Mouse (Mus musculus) limb, embryonic 12.5 days (tissue): ENCODE data around the gene Slc36a4. TPM values are rescaled to one million over a fixed set of nuclear protein-coding genes. Genes with fewer than 3 reads are reported as not detected.

Experiments used
- ATAC-seq: fragments of 200-750 bp; cut with Nextera tagmentation; 2 replicates; pipeline ENCODE4 v1.8.0; 2017; ENCODE audit warnings: low read depth, moderate TSS enrichment; ENCODE audit not compliant: insufficient number of reproducible peaks, insufficient read depth, low FRiP score, low TSS enrichment
- H3K27ac ChIP-seq: fragments of 300-500 bp; sonication (generic); 2 replicates; pipeline ENCODE4 v1.5.1; 2016; ENCODE audit warnings: mild to moderate bottlenecking, moderate library complexity
- H3K27me3 ChIP-seq: fragments of 300-500 bp; sonication (generic); 2 replicates; pipeline ENCODE4 v1.6.1; 2016; ENCODE audit warnings: mild to moderate bottlenecking, moderate library complexity
- H3K36me3 ChIP-seq: fragments of 300-500 bp; sonication (generic); 2 replicates; pipeline ENCODE4 v1.6.1; 2016; ENCODE audit warnings: mild to moderate bottlenecking, moderate library complexity
- H3K4me1 ChIP-seq: fragments of 300-500 bp; sonication (generic); replicated peaks from 2 replicates; pipeline ENCODE4 v1.6.1; 2016
- H3K4me2 ChIP-seq: fragments of 300-500 bp; sonication (generic); 2 replicates; pipeline ENCODE4 v1.6.1; 2016; ENCODE audit warnings: mild to moderate bottlenecking, moderate library complexity
- H3K4me3 ChIP-seq: fragments of 300-500 bp; sonication (generic); replicated peaks from 2 replicates; pipeline ENCODE4 v1.5.1; 2016; ENCODE audit warnings: mild to moderate bottlenecking
- H3K9ac ChIP-seq: fragments of 300-500 bp; sonication (generic); replicated peaks from 2 replicates; pipeline ENCODE4 v1.6.1; 2016; ENCODE audit warnings: mild to moderate bottlenecking, moderate library complexity
- H3K9me3 ChIP-seq: fragments of 300-500 bp; sonication (generic); 2 replicates; pipeline ENCODE4 v1.6.1; 2016; ENCODE audit warnings: mild to moderate bottlenecking, moderate library complexity
- WGBS: fragments of 180-500 bp; shearing (Covaris S2); methylation state at CpG from one replicate; pipeline ENCODE4 v1.1.7; 2016; 5-methylcytosine and 5-hydroxymethylcytosine counted together
- polyA plus RNA-seq: library from polyadenylated mRNA; unstranded; fragments of >200 nt; fragmentation: Nextera tagmentation; extraction: Ambion mirVana; gene quantifications from 2 replicates; pipeline ENCODE4 v1.2.1, GENCODE M21; 2016

Slc36a4 gene
- 24.6 and 25.4 TPM in 2 replicates for polyA plus RNA-seq

DNA sequence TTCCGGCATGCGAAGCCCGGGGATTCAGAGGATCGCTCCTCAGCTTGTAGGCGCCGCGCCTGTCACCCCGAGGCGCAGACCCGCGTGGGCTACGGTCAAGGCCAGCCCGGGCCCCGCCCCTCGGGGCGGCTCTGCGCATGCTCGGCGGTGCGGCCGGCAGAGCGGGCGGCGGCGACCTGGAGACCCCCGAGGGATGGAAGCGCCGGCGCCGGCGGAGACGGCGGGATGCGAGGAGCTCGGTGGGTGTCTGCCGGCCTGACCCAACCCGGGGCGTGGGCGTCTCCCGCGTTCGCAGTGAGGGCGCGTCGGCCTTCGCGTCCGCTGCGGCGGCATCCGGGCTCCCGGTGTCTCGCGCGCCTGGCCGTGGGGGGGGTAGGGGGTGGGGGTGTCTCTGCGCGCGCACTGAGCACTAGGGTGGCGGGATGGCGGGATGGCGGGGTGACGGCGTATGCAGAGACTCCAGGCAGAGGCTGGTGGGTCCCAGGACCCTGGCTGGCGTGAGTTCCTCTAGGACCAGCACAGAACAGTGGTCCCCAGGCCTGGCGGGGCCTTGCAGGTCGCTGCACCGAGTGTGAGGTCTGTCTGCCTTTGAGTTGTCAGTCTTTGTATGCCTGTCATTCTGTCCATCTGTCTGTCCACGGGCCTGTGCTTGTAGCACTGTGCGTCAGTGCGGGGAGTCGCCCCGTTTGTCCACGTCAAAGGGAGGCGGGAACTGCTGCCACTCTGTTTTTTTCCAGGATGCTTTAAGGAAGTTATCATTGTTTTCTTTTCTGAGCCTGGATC lies at the start of gene Slc36a4:
Gene Slc36a4, plus strand, starts transcription at position 140 of the 783 bp plus-strand sequence.
- Histone ChIP-seq H3K9me3 (no peaks in the 10 kb centered on the region), H3K36me3 (no peaks in the 10 kb centered on the region), H3K4me2 (peak within 1 kb of the TSS; percentile 74), H3K9ac (peak within 1 kb of the TSS; percentile 89), H3K4me1 (peaks cover 27% of the 10 kb centered on the region), H3K27ac (peak within 1 kb of the TSS; percentile 84), H3K4me3 (peak within 1 kb of the TSS; percentile 76), H3K27me3 (no peaks in the 10 kb centered on the region)
- WGBS: under 1% methylated on average over 73 of the region's 75 CpGs
- peak; percentile 85 for ATAC-seq

DNA sequence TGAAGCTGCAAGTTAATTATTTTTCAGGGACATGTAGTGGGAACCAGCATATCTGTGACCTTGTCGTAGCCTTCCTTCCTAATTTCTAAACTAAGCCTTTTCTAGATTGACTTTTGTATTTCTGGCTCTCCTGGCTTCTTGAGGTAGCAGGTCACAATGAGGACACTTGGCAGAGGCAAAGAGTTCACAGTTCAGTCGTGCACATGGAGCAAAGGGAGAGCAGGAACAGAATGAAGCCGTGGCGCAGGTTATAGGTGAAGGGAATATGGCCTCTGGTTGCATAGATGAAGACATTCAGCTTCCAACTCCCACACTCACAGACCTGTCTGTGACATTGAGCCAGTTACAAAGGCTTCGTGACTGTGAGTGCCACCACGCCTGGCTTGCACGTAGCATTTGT lies 44.9 kb upstream of the Slc36a4 start:
- Histone ChIP-seq H3K36me3 (no peaks in the 10 kb centered on the region), H3K9ac (no peak overlapping the region), H3K27me3 (no peaks in the 10 kb centered on the region), H3K9me3 (no peaks in the 10 kb centered on the region), H3K27ac (no peak overlapping the region), H3K4me3 (no peak overlapping the region), H3K4me1 (no peaks in the 10 kb centered on the region), H3K4me2 (no peak overlapping the region)
- no peak for ATAC-seq
- WGBS: 85% methylated on average over 7 of the region's 7 CpGs

DNA sequence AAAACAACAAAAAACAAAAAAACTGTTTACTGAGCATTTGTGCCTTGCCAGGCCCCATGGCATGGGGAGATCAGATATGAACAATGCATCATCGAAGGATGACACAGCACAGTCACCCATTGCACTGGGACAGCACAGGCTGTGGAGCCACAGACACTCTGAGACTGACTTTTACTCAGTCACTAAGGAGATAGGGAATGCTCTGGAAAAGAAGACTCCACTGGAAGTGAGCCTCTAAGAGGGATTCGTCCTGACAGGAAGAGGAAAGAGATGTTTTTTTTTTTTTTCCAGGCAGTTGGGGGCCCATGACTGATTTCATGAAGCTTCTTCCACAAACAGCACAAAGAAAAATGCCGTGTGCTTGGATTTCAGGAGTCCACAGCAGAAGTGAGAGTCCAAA lies 40.1 kb upstream of the Slc36a4 start:
- Histone ChIP-seq H3K27me3 (no peaks in the 10 kb centered on the region), H3K4me1 (peaks cover 6% of the 10 kb centered on the region), H3K36me3 (no peaks in the 10 kb centered on the region), H3K9ac (no peak overlapping the region), H3K9me3 (no peaks in the 10 kb centered on the region), H3K4me3 (no peak overlapping the region), H3K4me2 (no peak overlapping the region), H3K27ac (no peak overlapping the region)
- WGBS: 61% methylated on average over 3 of the region's 3 CpGs
- no peak for ATAC-seq

DNA sequence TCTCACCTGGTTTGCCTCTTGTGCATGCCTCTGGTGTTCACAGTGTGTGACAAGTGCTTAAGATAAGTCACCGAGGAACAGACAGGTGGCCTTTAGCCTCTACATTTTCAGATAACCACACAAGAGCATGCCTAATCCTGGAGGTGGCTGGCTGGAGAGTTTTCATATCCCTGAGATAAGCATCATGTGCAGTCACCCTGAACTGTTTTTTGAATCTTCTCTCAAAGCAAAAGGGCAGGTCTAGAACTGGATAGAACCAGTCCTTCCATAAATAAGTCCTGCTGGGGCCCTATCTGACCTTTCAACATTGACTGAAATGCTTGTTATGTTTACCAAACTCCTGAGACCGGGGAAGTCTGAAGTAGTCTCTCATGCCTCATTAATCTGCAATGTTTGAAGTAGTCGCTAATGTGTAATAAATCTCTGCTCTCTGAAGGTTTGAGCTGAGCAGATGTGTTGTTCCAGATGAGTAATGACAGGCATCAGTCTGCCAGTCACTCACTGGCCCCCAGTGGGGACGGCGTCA lies 39.5 kb upstream of the Slc36a4 start:
- no peaks in the 10 kb centered on the region for H3K36me3 ChIP-seq
- no peak overlapping the region for H3K4me3 ChIP-seq
- no peak for ATAC-seq
- no peak overlapping the region for H3K9ac ChIP-seq
- no peaks in the 10 kb centered on the region for H3K9me3 ChIP-seq
- no peak overlapping the region for H3K4me2 ChIP-seq
- no peaks in the 10 kb centered on the region for H3K27me3 ChIP-seq
- 23% methylated on average over 5 of the region's 5 CpGs for WGBS
- H3K4me1 ChIP-seq: peaks cover 6% of the 10 kb centered on the region
- no peak overlapping the region for H3K27ac ChIP-seq

DNA sequence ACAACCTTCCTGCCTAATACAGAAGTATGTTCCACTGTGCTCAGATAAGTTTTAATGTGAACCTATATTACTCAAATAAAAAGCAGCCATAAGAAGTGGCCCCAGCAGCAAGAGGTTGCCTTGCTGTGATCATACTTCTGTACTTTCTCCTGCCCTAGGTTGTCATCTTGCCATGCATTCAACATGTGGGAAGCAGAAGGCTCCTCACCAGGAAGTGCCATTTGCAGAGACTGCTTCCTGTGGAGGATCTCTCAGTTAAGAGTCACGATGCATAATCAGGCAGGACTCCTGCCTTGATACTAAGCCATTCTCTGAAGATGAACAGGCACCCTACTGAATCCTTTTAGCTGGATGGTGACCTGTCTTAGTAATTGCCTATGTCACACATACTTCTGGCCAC lies 37.3 kb upstream of the Slc36a4 start:
- Histone ChIP-seq H3K9me3 (no peaks in the 10 kb centered on the region), H3K27ac (no peak overlapping the region), H3K36me3 (no peaks in the 10 kb centered on the region), H3K4me3 (no peak overlapping the region), H3K4me1 (peaks cover 6% of the 10 kb centered on the region), H3K27me3 (no peaks in the 10 kb centered on the region), H3K4me2 (no peak overlapping the region), H3K9ac (no peak overlapping the region)
- ATAC-seq: no peak
- WGBS: 42% methylated on average over 1 of the region's 1 CpGs

DNA sequence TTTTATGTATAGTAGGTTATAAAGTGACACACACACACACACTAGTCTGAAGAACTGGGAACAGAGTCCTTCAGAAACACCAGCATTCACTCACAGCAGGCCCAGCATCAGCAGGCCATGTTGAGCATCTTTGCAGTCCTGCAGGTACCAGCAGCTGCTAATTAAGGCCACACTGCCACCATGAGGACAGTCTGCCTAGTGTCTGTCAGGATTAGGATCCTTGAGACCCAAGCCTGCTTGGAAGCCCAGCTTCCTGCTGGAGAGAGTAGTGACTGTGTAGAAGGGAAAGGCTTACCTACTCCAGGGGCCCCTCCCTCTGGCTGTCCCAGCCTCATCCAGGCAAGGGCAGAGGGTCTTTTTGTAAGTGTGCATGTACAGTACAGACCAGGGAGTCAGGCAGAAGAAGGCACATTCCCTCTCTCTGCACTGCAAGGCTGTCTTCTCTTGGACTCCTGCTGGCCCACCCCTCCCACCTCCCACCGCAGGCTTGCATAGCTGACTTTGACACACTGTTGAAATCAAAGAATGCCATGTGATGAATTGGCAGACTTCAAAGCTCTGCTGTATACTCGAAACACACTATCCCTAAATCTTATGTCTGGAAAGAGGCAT lies 27.6 kb upstream of the Slc36a4 start:
- no peaks in the 10 kb centered on the region for H3K36me3 ChIP-seq
- H3K27me3 ChIP-seq: peaks cover 2% of the 10 kb centered on the region; the same call in 1 of the 2 replicates
- H3K4me2 ChIP-seq: no peak overlapping the region
- H3K4me1 ChIP-seq: no peaks in the 10 kb centered on the region; the same call in 1 of the 2 replicates
- H3K9me3 ChIP-seq: no peaks in the 10 kb centered on the region
- no peak overlapping the region for H3K27ac ChIP-seq
- ATAC-seq: peak; percentile 80
- no peak overlapping the region for H3K9ac ChIP-seq
- 22% methylated on average over 2 of the region's 2 CpGs for WGBS
- no peak overlapping the region for H3K4me3 ChIP-seq

DNA sequence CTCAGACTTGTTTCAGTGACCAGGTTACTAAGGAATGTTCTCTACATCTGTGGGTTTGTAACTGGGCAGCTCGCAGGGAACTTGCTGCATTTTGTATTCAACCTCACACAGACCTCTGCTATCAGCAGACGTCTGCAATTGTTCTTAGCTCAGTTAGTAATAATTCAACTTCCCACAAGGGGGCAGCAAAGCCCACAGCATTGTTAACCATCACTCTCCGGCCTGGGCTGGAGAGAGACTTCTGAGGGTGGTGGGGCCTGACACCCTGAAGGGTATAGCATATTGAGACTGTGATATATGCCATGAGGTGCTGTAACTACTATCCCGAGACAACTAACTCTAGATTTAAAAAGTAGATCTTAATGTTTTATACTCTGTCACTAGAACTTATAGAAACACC lies 24.3 kb upstream of the Slc36a4 start:
- Histone ChIP-seq H3K4me3 (no peak overlapping the region), H3K36me3 (no peaks in the 10 kb centered on the region), H3K9me3 (no peaks in the 10 kb centered on the region), H3K4me1 (no peaks in the 10 kb centered on the region; the same call in 1 of the 2 replicates), H3K27ac (no peak overlapping the region), H3K9ac (no peak overlapping the region), H3K4me2 (no peak overlapping the region), H3K27me3 (peaks cover 2% of the 10 kb centered on the region; the same call in 1 of the 2 replicates)
- WGBS: 17% methylated on average over 4 of the region's 4 CpGs
- ATAC-seq: 0 out of 2 replicates have a peak, but pooled peaks have one; percentile 32

DNA sequence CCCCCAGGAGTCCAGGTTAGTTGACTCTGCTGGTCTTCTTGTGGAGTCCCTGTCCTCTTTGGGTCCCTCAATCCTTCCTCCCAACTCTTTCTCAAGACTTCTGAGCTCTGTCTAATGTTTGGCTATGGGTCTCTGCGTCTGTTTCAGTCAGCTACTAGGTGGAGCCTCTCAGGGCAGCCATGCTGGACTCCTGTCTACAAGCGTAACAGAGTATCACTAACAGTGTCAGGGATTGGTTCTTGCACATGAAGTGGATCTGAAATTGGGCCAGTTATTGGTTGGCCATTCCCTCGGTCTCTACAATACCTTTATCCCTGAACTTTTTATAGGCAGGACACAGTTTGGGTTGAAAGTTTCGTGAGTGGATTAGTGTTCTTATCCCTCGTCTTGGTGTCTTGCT lies 22.2 kb upstream of the Slc36a4 start:
- Histone ChIP-seq H3K9me3 (no peaks in the 10 kb centered on the region), H3K9ac (no peak overlapping the region), H3K27ac (no peak overlapping the region), H3K36me3 (no peaks in the 10 kb centered on the region), H3K4me1 (no peaks in the 10 kb centered on the region), H3K4me2 (no peak overlapping the region), H3K27me3 (peaks cover 2% of the 10 kb centered on the region; the same call in 1 of the 2 replicates), H3K4me3 (no peak overlapping the region)
- ATAC-seq: no peak
- WGBS: 86% methylated on average over 5 of the region's 5 CpGs

DNA sequence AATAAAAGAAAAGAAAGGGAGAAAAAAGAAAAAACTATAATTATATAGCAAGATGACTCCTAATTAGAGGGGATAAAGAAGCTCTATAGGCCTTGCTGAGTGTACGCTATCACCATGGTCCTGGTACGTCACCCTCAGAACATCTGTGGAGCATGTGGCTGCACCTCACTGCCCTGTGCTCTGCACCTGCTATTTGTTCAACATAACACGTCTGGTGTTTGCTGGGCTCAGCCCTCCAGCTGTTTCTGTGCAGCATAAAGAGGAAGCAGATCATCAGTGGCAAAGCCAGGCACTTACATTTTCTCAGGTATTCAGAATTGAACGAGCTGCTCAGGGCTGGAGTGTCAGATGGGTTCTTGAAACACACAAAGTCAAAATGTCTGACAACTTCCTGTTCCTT lies 15.7 kb upstream of the Slc36a4 start:
- no peak for ATAC-seq

DNA sequence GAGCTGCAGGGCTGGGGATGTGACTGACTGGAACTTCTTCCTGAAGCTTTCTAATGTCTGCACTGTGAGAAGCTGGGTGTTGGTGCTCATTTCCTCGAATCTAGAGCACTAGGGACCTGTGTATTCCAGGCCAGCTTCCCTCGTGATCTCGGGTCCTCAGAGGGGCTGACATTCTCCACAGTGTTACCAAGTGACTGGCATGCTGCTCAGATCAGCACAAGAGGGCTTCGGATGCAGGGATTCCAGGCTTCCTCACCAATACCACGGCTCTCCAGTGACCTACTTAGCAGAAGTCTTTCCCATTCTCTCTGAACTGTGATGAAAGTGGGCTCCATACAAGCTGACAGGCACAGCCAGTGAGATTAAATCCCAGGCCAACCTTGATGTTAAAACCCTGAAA lies 14.5 kb upstream of the Slc36a4 start:
- no peaks in the 10 kb centered on the region for H3K9me3 ChIP-seq
- no peak overlapping the region for H3K9ac ChIP-seq
- H3K36me3 ChIP-seq: no peaks in the 10 kb centered on the region
- no peaks in the 10 kb centered on the region for H3K4me1 ChIP-seq
- H3K4me3 ChIP-seq: no peak overlapping the region
- H3K27me3 ChIP-seq: no peaks in the 10 kb centered on the region
- H3K4me2 ChIP-seq: no peak overlapping the region
- no peak for ATAC-seq
- 48% methylated on average over 5 of the region's 5 CpGs for WGBS
- no peak overlapping the region for H3K27ac ChIP-seq

More for the DNA sequence above, 15.7 kb upstream of the Slc36a4 start:
- H3K9me3 ChIP-seq: no peaks in the 10 kb centered on the region
- H3K9ac ChIP-seq: no peak overlapping the region
- H3K27ac ChIP-seq: no peak overlapping the region
- 24% methylated on average over 4 of the region's 4 CpGs for WGBS
- H3K4me2 ChIP-seq: no peak overlapping the region
- no peaks in the 10 kb centered on the region for H3K36me3 ChIP-seq
- no peaks in the 10 kb centered on the region for H3K4me1 ChIP-seq
- H3K27me3 ChIP-seq: no peaks in the 10 kb centered on the region
- H3K4me3 ChIP-seq: no peak overlapping the region

DNA sequence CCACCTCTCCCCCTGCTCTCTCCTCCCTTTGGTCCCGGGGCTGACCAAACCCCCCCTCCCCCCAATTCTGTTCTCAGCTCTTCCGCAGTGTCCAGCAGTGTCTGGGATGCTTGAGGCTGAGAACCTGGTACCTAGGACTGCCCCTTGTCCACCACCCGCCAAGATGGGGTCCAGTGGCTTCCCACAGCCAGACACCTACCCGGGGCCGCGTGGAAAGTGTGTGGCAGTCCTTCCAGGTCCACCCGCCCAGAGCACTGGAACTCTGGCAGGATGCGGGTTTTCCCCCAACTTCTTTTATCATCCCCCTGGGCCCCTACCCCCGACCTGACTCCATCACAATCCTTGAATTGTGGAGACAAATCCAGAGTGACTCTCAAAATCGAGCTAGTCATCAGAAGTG lies 3.8 kb upstream of the Slc36a4 start:
- no peaks in the 10 kb centered on the region for H3K27me3 ChIP-seq
- ATAC-seq: no peak
- peaks cover 9% of the 10 kb centered on the region for H3K4me1 ChIP-seq
- H3K36me3 ChIP-seq: no peaks in the 10 kb centered on the region
- no peak overlapping the region for H3K4me3 ChIP-seq
- 75% methylated on average over 10 of the region's 10 CpGs for WGBS
- H3K27ac ChIP-seq: no peak overlapping the region
- no peak overlapping the region for H3K4me2 ChIP-seq
- H3K9me3 ChIP-seq: no peaks in the 10 kb centered on the region
- H3K9ac ChIP-seq: no peak overlapping the region
